Mouse (Mus musculus): ENCODE data around the gene Grin3b.

- TF ChIP-seq CTCF (IDR thresholded peaks at IDR 0.05; ENCODE audit: low read depth, low read length): no peak
- no peak for TF ChIP-seq GATA1 (IDR thresholded peaks at IDR 0.05; ENCODE audit: borderline replicate concordance, low read length)
- TF ChIP-seq GATA2 (IDR thresholded peaks at IDR 0.05; ENCODE audit: borderline replicate concordance, low read depth, low read length): no peak
These were observed 45.1 kb downstream of the Grin3b start for GRCm38 (mm10) chr10:80015583-80015982.
